Mouse (Mus musculus) heart, adult 11 months (tissue): Measurements from ENCODE around the gene Rasal2.

Experiments used
- DNase-seq: peaks from one replicate; pipeline ENCODE4 v3.0.0; 2022

Rasal2 gene

DNA sequence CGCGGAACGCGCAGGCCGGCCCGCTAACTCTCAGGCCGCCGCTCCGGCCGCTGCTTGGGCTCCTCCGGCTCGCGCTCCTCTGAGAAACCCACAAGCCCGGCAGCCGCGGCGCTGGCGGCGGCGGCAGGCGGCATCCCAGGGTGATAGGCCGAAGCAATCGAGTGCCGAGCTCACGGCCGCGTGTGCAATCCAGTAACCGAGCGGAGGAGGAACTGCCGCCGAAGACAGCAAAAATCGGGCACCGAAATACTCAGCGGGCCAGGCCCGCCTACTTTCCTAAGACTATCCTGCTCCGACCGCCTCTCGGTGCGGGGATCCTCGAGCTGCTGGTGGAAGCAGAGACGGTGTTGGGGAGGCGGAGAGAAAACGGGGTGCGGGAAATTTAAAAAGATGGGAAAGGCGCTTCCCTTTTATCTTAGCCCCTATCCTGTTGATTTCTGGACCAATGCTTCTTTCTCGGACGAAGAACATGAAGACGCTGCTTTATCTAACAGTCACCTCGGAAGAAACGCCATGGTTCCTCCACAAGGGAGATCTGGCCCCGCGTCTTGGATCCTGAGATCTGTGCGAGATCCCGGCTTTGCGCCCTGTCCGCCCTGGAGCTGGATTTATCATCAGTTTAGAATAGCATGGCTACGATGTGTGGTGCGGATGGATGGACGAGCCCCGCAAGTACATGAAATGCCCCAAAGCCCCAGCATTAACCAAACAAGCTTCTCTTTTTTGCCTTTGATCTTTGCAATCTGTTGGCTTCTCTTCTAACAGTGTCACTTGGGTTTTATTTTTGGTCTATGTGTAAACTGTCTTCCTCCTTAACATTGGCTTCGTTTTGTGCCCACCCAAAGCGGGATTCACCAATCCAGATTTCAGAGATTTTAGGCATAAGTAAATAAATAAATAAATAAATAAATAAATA, at the start of gene Rasal2:
Gene Rasal2, minus strand, starts transcription at position 142 of the 916 bp plus-strand sequence.
- peak; percentile 100 for DNase-seq

DNA sequence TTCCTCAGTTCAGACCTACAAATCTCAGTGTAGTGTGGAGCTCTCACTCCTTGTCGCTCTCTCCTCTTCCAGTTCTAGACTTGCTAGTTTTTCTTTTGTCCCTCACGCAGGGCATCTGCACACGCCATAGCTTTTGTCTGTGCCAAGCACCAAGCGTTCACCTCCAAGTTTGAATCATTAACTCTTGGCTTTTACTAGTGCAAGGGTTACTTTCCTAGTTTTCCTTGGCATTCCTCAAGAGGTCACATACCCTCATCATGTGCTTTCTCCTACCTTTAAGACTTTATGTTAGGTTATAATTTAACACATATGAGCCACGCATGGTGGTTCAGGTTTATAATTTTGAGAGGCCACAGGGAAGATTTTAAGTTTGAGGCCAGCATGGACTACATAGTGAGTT, 48.9 kb upstream of the Rasal2 start:
- DNase-seq: no peak

DNA sequence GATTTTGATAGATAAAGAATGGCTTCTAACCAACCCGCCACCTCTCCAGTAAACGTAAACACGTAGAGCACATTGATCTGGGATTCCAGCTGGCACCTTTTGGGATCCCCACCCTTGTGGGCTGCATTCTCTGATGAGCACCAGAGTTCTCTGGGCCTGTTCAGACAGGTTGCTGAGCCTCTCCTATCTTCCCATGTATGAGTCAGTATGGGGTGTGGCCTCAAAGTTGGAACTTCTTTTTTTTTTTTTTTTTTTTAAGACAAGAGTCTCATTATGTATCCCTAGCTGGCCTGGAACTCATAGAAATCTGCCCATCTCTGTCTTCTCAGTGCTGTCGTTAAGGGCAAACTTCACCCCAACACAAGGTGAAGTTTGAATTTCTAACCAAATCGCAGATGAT, 47.5 kb upstream of the Rasal2 start:
- no peak for DNase-seq

DNA sequence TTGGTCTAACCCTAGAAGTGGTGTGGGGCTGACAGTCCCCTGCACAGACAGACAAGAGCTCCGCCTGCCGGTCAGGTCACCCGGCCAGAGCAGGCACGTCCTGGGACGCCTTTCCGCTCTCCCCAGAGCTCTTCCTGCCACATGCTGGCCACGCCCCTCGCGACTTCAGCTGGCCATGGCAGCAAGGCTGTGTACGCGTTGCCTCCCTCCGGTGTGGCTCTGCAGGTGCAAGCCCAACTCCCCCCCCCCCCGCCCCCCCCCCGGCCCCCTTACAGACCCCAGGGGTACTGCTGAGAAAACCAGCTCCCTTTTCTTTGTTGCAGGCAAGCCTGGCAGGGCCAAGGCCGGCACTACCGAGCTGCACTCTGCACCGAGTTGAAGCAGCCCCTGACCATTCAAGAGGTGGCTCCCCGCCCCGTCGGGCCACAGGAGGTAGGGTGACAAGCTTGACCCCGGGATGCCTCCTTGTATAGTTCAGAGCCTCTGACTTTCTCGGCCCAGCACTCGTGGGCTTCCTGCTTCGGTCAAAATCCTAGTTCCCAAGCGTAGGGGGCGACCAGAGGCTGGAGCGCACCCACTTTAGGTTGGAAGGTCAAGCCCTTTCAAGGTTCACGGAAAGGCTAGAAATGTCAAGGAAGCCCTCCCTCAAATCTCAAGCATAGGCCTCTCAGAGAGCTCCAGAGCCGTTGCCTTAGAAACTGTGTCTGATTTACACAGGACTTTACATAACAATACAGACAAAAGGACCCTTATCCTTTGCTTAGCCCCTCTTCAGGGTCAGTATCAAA, 46.2 kb upstream of the Rasal2 start, which contains the start of gene Cryzl2:
Gene Cryzl2, plus strand, starts transcription at position 157 of the 788 bp plus-strand sequence.
- peak; percentile 99 for DNase-seq

DNA sequence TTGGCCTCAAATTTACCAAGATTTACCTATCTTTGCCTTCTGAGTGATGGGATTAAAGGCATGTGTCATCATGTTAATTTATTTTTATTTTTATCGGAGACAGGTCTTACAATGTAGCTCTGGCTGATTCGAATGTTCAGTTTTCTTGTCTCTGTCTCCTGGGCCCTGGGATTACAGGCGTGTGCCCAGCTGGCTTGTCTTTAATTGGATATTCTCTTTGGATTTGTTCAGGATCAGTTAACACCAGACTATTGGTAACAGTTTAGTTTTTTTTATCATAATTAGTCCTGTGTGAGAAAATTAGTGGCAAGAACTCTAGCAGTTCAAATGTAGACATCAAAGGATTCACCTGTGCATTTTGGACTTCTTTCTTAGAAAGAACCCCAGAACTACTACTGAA, 45.4 kb upstream of the Rasal2 start:
- DNase-seq: no peak

DNA sequence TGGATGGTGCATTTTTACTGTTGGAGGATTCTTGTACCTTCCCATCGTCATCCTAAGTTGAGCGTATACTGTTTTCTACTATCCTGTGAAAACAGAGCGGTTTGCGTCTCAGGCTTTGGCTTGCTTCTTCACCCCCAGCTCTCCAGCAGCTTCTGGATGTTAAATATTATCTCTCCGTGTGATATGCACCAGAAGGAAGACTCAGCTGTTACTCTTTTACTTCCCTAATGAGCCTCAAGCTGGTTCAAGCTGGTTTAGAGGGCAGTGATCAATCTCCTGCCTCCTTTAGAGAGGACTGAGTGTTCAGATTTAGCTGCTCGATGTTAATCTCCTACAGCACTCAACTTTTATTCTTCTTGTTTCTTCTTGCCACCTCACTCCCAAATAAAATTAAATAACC, 42.5 kb upstream of the Rasal2 start:
- no peak for DNase-seq

DNA sequence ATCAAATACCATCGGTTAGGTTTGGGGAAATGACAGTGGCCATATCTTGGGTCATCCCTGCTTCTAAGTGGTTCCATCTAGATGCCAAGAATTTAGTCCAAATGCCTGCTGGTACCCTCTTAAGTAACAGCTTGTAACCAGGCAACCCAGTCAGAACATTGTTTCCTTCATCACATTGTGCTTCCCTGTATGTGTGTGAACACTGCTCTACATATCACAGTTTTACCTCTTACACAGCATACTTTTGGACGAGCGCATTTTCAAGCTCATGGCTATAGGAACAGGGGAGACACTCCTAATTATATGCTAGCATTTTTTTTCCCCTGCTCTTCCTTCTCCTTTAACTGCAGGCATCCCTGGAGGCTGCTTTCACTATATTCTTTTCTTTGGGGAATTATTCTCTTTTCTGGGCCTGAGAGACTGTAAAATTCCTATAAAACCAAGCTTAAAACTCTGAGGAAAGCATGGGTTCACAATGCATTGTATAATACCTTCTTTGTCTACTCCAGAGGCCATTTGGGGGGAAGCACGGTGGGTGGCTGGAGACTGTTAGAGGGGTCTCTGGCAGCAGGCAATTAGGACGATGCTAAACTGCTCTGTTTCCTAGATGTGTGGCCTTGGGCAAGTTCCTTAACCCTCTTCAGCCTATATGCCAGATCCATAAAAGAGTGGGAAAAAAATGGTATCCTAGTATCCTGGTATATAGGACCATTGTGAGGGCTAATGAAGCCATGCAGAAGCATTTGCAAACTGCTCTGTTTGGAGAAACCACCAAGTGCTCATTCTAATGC, 40.6 kb upstream of the Rasal2 start:
- DNase-seq: no peak

DNA sequence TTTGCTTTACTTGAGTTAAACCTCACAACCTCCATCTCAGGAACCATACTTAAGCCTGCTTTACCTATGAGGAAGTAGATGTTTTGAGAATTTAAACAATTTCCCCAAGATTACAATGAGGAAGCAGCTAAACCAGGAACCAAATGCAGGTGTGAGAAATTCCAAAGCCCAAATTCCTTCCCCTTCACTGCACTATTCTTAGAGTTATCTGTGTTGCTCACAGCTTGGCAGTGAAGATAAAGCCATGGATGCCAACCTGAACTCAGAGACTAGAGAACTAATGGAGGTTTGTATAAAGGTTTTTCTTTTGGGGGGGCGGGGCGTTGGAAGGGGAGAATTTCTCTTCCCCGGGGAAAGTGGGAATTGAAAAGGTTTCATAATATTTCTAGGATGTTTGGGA, 39.9 kb upstream of the Rasal2 start:
- DNase-seq: no peak

DNA sequence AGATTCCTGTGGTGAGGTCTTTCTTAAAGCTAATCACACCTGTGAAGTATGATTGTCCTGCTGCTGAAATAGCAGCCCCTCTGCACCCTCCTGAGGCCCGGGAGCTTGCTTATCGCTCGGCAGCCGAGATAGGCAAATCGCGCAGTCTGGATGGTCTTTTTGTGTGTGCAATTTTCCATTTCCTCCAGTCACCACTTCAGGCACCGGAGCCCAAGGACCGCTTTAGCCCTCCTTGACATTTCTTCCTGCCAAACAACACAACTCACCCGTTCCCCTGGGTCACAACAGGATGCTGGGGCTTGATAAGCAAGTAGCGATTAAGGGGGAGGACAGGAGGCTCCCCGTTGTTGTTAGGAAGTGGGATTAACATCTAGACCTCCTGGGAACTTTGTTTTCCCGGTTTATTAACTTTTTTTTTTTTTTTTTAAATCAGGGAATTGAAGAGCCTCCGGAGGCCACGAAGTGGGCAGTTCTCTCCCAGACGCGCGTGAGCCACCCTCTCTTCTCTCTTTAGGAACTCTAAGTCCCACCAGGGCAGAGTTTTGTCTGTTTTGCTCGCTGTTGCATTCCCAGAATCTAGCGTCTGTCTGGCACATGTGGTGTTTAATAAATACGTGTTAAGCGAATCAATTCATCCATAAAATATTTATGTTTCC, 37.7 kb upstream of the Rasal2 start:
- peak; percentile 99 for DNase-seq

DNA sequence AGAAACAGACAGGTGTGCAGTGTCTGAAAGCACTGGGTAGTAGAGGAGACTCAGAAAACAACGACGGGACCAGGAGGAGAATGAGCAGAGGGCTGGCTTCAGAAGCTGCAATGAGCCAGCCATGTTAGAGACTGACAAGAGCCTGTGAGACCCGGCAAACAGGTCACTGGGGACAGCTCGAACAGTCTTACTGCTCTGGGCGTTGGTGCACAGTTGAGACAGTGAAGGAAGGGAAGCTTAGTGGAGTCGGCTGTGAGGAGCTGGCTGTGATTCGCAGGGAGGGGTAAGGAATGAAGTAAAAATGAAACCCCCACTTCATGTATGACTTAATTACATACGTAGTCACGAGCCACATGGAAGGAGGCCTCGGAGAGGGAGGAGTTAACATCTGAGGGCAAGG, 37.1 kb upstream of the Rasal2 start:
- DNase-seq: peak; percentile 96

DNA sequence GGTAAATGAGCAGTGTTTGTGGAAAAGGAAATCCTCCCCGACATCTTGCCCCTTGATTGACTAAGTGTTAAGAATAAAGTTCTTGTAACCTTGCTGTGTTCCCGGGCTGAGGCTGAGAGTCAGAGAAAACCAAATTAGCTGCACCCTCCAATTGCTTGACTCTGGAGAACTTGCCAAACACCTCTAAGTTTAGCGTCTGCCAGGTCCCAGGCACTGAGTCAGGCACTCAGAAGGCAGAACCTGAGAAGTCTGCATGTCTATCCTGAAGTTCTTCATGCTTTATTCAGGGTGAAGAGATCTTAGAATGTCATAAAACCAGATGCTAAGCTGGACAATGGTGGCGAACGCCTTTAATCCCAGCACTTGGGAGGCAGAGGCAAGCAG, 36.4 kb upstream of the Rasal2 start:
- no peak for DNase-seq

DNA sequence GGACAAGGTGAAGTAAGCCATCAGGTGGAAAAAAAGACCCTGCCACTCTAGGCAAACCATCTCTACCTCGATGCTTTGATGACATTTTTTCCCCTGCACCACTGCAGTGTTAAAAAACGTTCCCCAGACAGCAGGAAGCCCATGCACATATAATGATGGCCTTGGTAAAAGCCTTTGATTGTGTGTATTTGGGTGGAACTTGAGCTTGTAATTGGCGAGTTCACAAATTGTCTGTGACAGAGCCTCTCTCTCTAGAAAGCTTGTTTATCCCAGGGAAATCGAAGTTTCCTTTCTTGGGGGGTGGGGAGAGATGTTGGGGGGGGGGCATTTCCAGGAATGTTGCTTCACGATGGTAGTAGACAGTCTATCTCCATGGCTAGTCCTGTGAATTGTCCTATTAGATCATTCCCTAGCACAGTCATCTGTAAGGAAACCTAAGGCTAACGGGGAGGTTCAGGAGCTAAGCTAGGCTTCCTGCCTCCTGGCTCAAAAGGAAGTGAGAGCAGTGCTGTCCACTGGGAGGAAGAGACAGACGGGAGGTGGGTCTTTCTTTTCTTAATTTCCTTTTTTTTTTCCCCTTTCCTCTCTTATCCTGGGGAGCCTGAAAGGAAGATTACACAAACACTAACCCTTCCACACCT, 35.9 kb upstream of the Rasal2 start:
- DNase-seq: peak; percentile 96

DNA sequence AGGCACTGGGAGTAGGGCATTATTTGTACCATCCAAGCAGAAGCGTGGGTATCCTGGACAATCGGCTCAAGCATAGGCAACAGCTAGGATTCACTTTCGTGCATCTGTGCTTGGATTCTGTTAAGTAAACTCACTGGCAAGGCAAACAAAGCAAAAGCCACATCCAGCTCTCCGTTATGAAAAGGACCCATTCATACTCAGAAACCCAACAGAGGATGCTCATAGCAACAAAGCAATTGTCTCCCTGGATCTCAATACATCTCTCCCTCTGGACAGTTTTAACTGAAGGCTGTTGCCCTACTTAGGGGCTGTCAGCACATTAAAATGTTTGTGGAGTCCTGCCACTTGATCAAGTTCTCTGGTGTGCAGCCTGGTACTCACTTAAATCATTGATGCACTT, 34.7 kb upstream of the Rasal2 start:
- DNase-seq: no peak

DNA sequence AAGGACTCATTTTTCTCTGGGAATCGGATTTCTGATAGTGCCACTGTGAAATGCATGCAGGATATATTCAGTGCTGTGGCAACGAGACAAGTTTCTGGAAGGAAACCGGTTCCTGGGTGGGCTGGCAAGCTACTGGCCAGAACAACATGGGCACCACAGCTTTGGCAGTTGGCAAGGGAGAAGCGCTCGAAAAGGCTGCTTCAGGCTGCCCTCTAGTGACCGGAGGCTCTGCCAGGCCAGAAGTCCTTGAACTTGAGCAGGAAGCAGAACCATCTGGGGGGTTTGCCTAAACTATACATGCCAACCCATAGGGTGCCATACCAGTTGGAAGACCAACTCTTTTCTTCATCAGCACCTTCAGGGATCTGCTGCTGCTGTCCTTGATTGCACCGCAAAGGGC, 33.9 kb upstream of the Rasal2 start:
- DNase-seq: peak; percentile 98

DNA sequence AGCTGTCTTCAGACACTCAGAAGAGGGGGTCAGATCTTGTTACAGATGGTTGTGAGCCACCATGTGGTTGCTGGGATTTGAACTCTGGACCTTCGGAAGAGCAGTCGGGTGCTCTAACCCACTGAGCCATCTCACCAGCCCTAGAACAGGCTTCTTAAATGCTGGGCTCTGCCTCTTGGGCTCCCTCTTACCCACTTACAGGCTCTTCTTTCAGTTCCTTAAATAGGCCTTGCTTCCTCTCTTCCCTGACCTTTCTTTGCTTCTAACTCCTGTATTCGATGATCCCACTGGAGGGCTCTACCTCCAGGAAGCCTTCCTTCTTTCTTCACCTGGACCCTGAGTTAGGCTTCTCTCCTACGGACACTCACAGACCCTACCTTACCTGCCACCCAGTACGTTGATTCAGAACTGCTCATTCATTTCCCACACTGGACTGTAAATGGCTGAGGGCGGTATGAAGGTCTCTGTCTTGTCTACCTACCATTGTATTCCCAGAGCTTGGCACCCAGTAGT, 33.1 kb upstream of the Rasal2 start:
- DNase-seq: peak; percentile 90

DNA sequence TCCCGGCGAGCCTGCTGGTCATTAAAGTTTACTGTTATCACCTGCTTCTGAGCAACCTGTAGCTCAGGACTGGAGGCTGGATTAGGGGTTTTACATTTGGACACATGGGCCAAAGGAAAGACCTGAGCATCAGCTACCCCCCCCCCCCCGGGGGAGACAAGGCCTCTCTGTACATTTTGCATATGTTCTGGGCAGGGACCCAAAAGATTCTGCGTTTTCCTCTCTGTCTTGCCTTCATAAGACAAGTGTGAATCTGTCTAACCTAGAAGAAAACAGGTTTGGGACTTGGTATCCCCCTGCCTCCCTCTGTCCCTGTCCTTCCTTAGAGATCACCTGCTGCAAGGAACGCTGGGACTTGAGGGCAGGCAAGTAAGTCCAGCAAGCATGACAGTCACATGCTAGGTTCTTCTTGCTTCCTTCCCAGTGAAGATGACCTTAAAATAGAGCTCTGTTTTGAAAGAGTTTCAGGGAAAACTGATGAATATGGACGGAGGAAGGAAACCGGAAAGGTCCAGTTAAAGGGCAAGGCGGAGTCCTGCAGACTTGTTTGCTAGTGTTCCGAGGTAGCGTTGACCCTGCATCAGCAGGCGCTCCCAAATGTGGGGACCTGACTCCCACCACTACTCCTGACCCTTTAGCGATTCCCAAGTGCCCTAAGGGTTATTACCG, 32.4 kb upstream of the Rasal2 start:
- peak; percentile 94 for DNase-seq

DNA sequence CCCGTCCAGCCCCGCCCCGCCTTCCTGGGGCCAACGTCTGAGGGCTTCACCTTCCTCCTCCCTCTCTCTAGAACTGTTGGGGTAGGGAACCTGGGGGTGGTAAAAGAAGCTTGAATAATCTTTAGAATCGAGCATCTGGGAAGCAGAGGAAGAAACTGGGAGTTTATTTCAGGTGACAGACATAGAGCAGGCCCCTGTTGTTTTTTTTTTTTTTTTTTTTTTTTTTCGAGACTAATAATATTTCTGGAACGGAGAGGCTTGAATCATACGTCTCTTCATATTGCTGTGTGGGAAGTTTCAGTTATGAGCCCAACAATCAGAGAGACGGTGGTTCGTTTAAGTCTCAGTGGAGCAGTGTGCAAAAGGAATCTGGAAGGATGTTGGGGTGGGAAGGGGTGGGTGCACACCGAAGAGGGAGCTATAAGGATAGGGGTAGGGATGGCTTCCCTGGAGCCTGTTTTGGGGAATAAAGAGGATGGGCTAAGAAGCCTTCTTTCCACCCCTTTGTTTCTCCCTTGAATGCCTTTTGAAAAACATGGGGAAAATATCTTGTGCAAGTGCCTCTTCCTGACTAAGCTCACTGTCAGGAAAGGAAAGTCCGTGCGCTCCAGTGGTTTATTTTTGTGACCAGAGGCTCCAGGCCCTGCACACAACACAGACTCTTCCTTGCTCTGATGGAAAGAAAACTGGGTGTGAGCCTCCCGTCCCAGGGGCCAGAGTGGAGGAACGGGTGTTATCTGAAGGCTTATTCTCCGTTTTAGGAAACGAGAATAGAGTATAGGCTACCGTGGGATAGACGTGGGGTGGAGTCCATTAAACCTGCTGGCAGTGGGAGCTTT, 31.5 kb upstream of the Rasal2 start:
- peak; percentile 96 for DNase-seq

DNA sequence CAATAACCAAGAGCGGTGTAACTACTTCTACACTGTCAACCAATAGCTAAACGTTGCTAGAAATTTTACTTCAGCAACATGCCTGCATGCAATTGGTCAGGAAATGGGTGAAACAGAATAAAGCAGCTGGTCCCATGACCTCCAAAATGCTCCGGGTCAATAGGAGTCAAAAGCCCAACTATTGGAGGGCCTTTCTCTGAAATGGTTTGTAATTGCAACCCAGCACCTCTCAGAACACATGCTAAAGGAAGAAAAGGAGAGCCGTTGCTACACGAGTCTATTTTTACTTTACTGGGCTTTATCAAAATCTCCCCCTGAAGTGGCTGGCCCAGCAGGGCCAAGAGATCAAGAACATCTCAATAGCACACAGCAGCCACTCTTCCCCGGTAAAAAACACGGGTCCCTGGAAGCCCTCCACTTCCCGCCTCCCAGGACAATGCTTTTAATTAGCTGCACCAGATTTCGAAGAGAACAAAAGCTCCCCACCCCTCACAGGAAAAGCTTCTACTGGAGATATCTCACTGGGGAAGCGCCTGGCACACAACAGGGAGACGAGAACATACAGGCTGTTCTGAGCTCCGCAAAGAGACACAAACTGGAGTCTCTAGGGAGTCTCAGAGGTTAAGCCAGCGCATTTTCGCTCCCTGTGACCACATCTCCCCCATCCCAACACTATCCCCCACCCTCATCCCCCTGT, 30.8 kb upstream of the Rasal2 start:
- DNase-seq: peak; percentile 99

DNA sequence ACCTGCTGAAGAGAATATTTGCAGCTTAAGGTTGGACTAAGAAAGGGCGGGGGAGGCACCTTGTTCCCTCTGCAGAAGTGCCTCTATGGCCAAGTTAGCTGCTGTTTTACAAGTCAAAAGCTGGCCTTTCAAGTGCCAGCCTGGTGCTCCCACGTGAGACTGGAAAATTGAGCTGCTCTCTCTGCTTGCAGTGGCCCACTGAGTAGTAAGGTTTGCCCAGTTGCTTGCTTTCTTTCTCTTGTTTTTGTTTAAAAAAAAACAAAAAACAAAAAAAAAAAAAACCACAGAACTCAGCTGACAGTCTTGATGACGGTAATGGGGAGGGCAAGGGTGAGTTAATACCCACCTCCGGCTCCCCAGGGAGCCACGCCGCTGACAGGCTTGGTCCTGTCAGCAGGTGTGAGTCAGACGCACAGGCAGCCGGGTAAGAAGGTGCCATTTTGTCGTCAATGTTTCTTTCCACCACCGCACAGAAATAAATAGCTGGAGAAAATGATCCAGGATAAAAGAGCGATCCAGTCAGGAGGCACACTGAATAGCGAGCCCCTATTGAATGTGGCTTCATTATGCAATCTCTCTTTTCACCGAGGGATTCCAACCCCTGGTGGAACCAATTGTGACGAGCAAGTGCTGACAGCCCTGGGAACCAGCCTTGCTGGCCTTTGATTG, 27.7 kb upstream of the Rasal2 start:
- DNase-seq: peak; percentile 90
